Mouse (Mus musculus): ENCODE measurements around the gene Gsdmc4. TPM values are rescaled to one million over a fixed set of nuclear protein-coding genes. Genes with fewer than 3 reads are reported as not detected.

Gene Gsdmc4
- 16.7 TPM for polyA plus RNA-seq (2014; fragmentation: Illumina TruSeq; extraction: RNeasy Lipid Tissue Mini Kit (QIAGEN cat#74804); ENCODE audit: low replicate concordance)

DNA sequence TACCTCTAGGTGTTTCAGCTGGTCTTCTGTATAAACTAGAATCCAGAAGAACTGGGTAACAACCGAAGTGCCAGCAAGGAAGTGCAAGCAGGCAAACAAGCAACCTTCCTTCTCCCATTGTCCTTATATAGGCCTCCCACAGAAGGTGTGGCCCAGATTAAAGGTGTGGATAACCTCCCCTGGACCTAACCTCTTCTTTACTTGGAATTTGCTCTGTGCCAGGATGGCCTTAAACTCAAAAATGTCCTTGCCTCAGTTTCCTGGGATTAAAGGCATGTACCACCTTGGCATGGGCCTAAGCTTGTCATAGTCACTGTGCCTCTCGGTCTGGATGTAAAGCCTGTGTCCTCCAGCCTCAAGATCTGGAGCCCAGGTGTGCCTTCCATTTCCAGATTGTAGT lies at the start of gene Gsdmc4:
Gene Gsdmc4 (minus strand): TSS at position 101 of the 400 bp plus-strand sequence.

DNA sequence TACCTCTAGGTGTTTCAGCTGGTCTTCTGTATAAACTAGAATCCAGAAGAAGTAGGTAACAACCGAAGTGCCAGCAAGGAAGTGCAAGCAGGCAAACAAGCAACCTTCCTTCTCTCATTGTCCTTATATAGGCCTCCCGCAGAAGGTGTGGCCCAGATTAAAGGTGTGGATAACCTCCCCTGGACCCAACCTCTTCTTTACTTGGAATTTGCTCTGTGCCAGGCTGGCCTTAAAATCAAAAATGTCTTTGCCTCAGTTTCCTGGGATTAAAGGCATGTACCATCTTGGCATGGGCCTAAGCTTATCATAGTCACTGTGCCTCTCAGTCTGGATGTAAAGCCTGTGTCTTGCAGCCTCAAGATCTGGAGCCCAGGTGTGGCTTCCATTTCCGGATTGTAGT lies 33.6 kb downstream of the Gsdmc4 start, which contains the start of gene Gsdmc3:
Gene Gsdmc3 (minus strand): TSS at position 101 of the 400 bp plus-strand sequence.

Other genes with a start within 250 kb of the Gsdmc4 start
- gene Gsdmc2, start 67.1 kb downstream of the Gsdmc4 start, polyA plus RNA-seq (2014; fragmentation: Illumina TruSeq; extraction: RNeasy Lipid Tissue Mini Kit (QIAGEN cat#74804); ENCODE audit: low replicate concordance), result 6.3 TPM
- gene Gsdmc3, start 33.7 kb downstream of the Gsdmc4 start, polyA plus RNA-seq (2014; fragmentation: Illumina TruSeq; extraction: RNeasy Lipid Tissue Mini Kit (QIAGEN cat#74804); ENCODE audit: low replicate concordance), result 1.1 TPM
- gene Fam49b, start 148.2 kb upstream of the Gsdmc4 start, polyA plus RNA-seq (2014; fragmentation: Illumina TruSeq; extraction: RNeasy Lipid Tissue Mini Kit (QIAGEN cat#74804); ENCODE audit: low replicate concordance), result 197 TPM

All from small intestine, adult 10 weeks (tissue).